Mouse (Mus musculus) thymus, postnatal 36 days (tissue): ENCODE results near the gene Uggt2.

Experiments
- DNase-seq, 2 experiments: peaks; one replicate each; pipeline ENCODE4 v3.0.0; 2022; ENCODE audit warnings: mixed read lengths in 2 of 2

Gene Uggt2

GRCm38 (mm10) chr14:118980358-118980757, 118.9 kb downstream of the Uggt2 start:
- DNase-seq = no peak

GRCm38 (mm10) chr14:118979571-118980325, 119.5 kb downstream of the Uggt2 start:
- peak in 1 of 2 experiments; percentile 9 for DNase-seq

GRCm38 (mm10) chr14:118977136-118977816, 122.0 kb downstream of the Uggt2 start:
- no peak for DNase-seq

GRCm38 (mm10) chr14:118972268-118972667, 127.0 kb downstream of the Uggt2 start:
- no peak for DNase-seq

GRCm38 (mm10) chr14:118967646-118968045, 131.6 kb downstream of the Uggt2 start:
- DNase-seq = no peak

GRCm38 (mm10) chr14:118965356-118966000, 133.8 kb downstream of the Uggt2 start:
- DNase-seq = no peak

GRCm38 (mm10) chr14:118958010-118958409, 141.2 kb downstream of the Uggt2 start:
- DNase-seq = no peak

GRCm38 (mm10) chr14:118951912-118952583, 147.2 kb downstream of the Uggt2 start:
- no peak for DNase-seq

GRCm38 (mm10) chr14:118948841-118949240, 150.4 kb downstream of the Uggt2 start:
- DNase-seq = no peak

GRCm38 (mm10) chr14:118944702-118945101, 154.5 kb downstream of the Uggt2 start:
- no peak for DNase-seq

GRCm38 (mm10) chr14:118942076-118942475, 157.2 kb downstream of the Uggt2 start:
- DNase-seq = no peak

- no peak for DNase-seq
Measured at GRCm38 (mm10) chr14:118940796-118941495, 158.3 kb downstream of the Uggt2 start.

- DNase-seq = no peak
Measured at GRCm38 (mm10) chr14:118938551-118938950, 160.7 kb downstream of the Uggt2 start.

- peak; percentile 99 to 100 for DNase-seq
Measured at GRCm38 (mm10) chr14:118937533-118938492, 161.4 kb downstream of the Uggt2 start, which contains the start of gene Dnajc3. Dnajc3 (plus strand) TSS chr14:118937976.

GRCm38 (mm10) chr14:118936952-118937351, 162.3 kb downstream of the Uggt2 start:
- DNase-seq = no peak

- DNase-seq = no peak
Measured at GRCm38 (mm10) chr14:118936236-118936635, 163.0 kb downstream of the Uggt2 start.
